Comparison of ENCODE assay signal across 8 mouse cellular contexts in genomic region chr11:68974059-68974450, GRCm38 (mm10). TPM values are rescaled to one million over a fixed set of nuclear protein-coding genes. Genes with fewer than 3 reads are reported as not detected.
DNase-seq lines count a peak whose midpoint lies in the region; ATAC-seq and TF ChIP-seq lines count a peak whose summit lies in the region.

No protein-coding gene starts in this region.

- H3K27me3 ChIP-seq in spleen, adult 2 months (ENCODE audit: control insufficient read depth, insufficient read depth, low read length): no peaks in the 10 kb centered on the region
- no peaks in the 10 kb centered on the region for H3K27me3 ChIP-seq in liver, embryonic 11.5 days (replicated peaks; ENCODE audit: control insufficient read depth, insufficient read depth, low read length)
- no peaks in the 10 kb centered on the region for H3K27me3 ChIP-seq in stomach, embryonic 16.5 days (ENCODE audit: control insufficient read depth, insufficient read depth, low read length)

- H3K4me2 ChIP-seq in liver, embryonic 11.5 days: peak overlapping the region; percentile 84
- peak overlapping the region; percentile 73 for H3K4me2 ChIP-seq in stomach, embryonic 16.5 days (ENCODE audit: low read depth, low read length)

- H3K27ac ChIP-seq in gastrocnemius, adult 2 months: peak overlapping the region; percentile 86
- no peak overlapping the region for H3K27ac ChIP-seq in spleen, adult 2 months (ENCODE audit: insufficient read depth, low read length)
- H3K27ac ChIP-seq in liver, embryonic 11.5 days (ENCODE audit: low read depth, low read length): no peak overlapping the region
- no peak overlapping the region for H3K27ac ChIP-seq in stomach, embryonic 16.5 days (ENCODE audit: low read length)

- peaks cover 4% of the 10 kb centered on the region; the same call in 1 of the 2 replicates for H3K4me1 ChIP-seq in spleen, adult 2 months (ENCODE audit: control insufficient read depth, insufficient read depth, insufficient read length)
- H3K4me1 ChIP-seq in liver, embryonic 11.5 days (replicated peaks; ENCODE audit: control insufficient read depth, insufficient read depth, low read length): peaks cover 11% of the 10 kb centered on the region
- peaks cover 12% of the 10 kb centered on the region; the same call in 1 of the 2 replicates for H3K4me1 ChIP-seq in stomach, embryonic 16.5 days (ENCODE audit: control insufficient read depth, insufficient read depth, low read length)

- no peak for DNase-seq in gastrocnemius, adult 2 months
- DNase-seq in gastrocnemius, postnatal 36 days: no peak
- no peak for DNase-seq in spleen, adult 2 months (ENCODE audit: low read depth in 1 of 2, low spot score in 2 of 2)
- no peak for DNase-seq in spleen, adult 12 weeks (ENCODE audit: low spot score)
- DNase-seq in liver, embryonic 11.5 days (ENCODE audit: low spot score): no peak
- no peak for DNase-seq in spleen, postnatal 14 days (ENCODE audit: low spot score in 2 of 2)
- DNase-seq in layer of hippocampus, adult 18-20 months (ENCODE audit: low spot score in 2 of 2): no peak

- no peaks in the 10 kb centered on the region for H3K36me3 ChIP-seq in spleen, adult 2 months (ENCODE audit: control insufficient read depth, insufficient read depth, low read length)
- H3K36me3 ChIP-seq in liver, embryonic 11.5 days (ENCODE audit: control insufficient read depth, insufficient read depth, low read length): no peaks in the 10 kb centered on the region
- no peaks in the 10 kb centered on the region for H3K36me3 ChIP-seq in stomach, embryonic 16.5 days (ENCODE audit: control insufficient read depth, insufficient read depth, low read length)

- TF ChIP-seq CTCF in gastrocnemius, adult 2 months (IDR thresholded peaks at IDR 0.05): no peak
- TF ChIP-seq CTCF in spleen, adult 2 months (IDR thresholded peaks at IDR 0.05; ENCODE audit: extremely low read depth, insufficient read depth, insufficient read length, insufficient replicate concordance): no peak

- TF ChIP-seq POLR2A in spleen, adult 2 months (IDR thresholded peaks at IDR 0.05; ENCODE audit: low read depth, low read length): no peak

- no peaks in the 10 kb centered on the region for H3K9me3 ChIP-seq in liver, embryonic 11.5 days (ENCODE audit: control insufficient read depth, low read length)
- no peaks in the 10 kb centered on the region for H3K9me3 ChIP-seq in stomach, embryonic 16.5 days (replicated peaks; ENCODE audit: control insufficient read depth, low read length)

- no peak for ATAC-seq in liver, embryonic 11.5 days (replicated peaks; ENCODE audit: low FRiP score)
- no peak for ATAC-seq in stomach, embryonic 16.5 days (ENCODE audit: insufficient read depth, low FRiP score)

- intact Hi-C loops in gastrocnemius, adult 2 months (cut with DNase I): no loop called here
- intact Hi-C loops in gastrocnemius, postnatal 36 days (cut with DNase I): no loop called here

- WGBS in spleen, adult 2 months: 67% methylated on average over 6 of the region's 6 CpGs
- WGBS in liver, embryonic 11.5 days: 35% methylated on average over 6 of the region's 6 CpGs
- WGBS in stomach, embryonic 16.5 days: 36% methylated on average over 6 of the region's 6 CpGs

- peak overlapping the region; percentile 48 for H3K9ac ChIP-seq in liver, embryonic 11.5 days (ENCODE audit: low read depth, low read length)
- H3K9ac ChIP-seq in stomach, embryonic 16.5 days (ENCODE audit: low read length): peak overlapping the region; percentile 49

- peak overlapping the region; percentile 81 for H3K4me3 ChIP-seq in gastrocnemius, adult 2 months
- peak overlapping the region; percentile 19; the same call in 1 of the 2 replicates for H3K4me3 ChIP-seq in spleen, adult 2 months (ENCODE audit: extremely low read depth, insufficient read depth, insufficient read length)
- H3K4me3 ChIP-seq in liver, embryonic 11.5 days (ENCODE audit: low read depth, low read length): peak overlapping the region; percentile 53
- H3K4me3 ChIP-seq in stomach, embryonic 16.5 days (replicated peaks; ENCODE audit: low read length): peak overlapping the region; percentile 54

RNA-seq across cellular contexts. Expression of gene Rangrf, which starts 0.9 kb away (rescaled TPM):
- total RNA-seq in gastrocnemius, adult 2 months (2021): 10 to 100 TPM; 55.4 to 71.1 TPM
- 10 to 100 TPM; 58.7 to 65.4 TPM for total RNA-seq in gastrocnemius, postnatal 36 days (2021)
- polyA plus RNA-seq in spleen, adult 2 months (2012; rRNA removed): 10.1 and 11.2 TPM in 2 replicates
- polyA plus RNA-seq in liver, embryonic 11.5 days (2014; fragmentation: Nextera tagmentation; extraction: Ambion mirVana): 94.4 and 97.5 TPM in 2 replicates
- 46.7 and 57.6 TPM in 2 replicates for polyA plus RNA-seq in stomach, embryonic 16.5 days (2015; fragmentation: Nextera tagmentation; extraction: Ambion mirVana)
- 10 to 100 TPM; 16.9 to 19.4 TPM for total RNA-seq in layer of hippocampus, adult 18-20 months (2021)

RNA-seq across cellular contexts. Expression of gene Slc25a35, which starts 6.1 kb away (rescaled TPM):
- 1 to 10 TPM; 2.9 to 5.0 TPM for total RNA-seq in gastrocnemius, adult 2 months (2021)
- 1 to 10 TPM; 3.4 to 3.5 TPM for total RNA-seq in gastrocnemius, postnatal 36 days (2021)
- 13.1 and 13.8 TPM in 2 replicates for polyA plus RNA-seq in spleen, adult 2 months (2012; rRNA removed)
- 1.4 and 1.7 TPM in 2 replicates for polyA plus RNA-seq in liver, embryonic 11.5 days (2014; fragmentation: Nextera tagmentation; extraction: Ambion mirVana)
- 5.2 and 6.3 TPM in 2 replicates for polyA plus RNA-seq in stomach, embryonic 16.5 days (2015; fragmentation: Nextera tagmentation; extraction: Ambion mirVana)
- 1 to 10 TPM; 4.2 to 5.3 TPM for total RNA-seq in layer of hippocampus, adult 18-20 months (2021)

RNA-seq across cellular contexts. Expression of gene Arhgef15, which starts 16.8 kb away (rescaled TPM):
- 1 to 10 TPM; 5.9 to 9.7 TPM for total RNA-seq in gastrocnemius, adult 2 months (2021)
- total RNA-seq in gastrocnemius, postnatal 36 days (2021): 1 to 10 TPM; 6.9 to 7.8 TPM
- polyA plus RNA-seq in spleen, adult 2 months (2012; rRNA removed): 11.0 and 19.2 TPM in 2 replicates
- polyA plus RNA-seq in liver, embryonic 11.5 days (2014; fragmentation: Nextera tagmentation; extraction: Ambion mirVana): 5.8 and 6.8 TPM in 2 replicates
- 9.6 and 10.3 TPM in 2 replicates for polyA plus RNA-seq in stomach, embryonic 16.5 days (2015; fragmentation: Nextera tagmentation; extraction: Ambion mirVana)
- total RNA-seq in layer of hippocampus, adult 18-20 months (2021): 1 to 10 TPM; 9.3 to 9.6 TPM

RNA-seq across cellular contexts. Expression of gene Pfas, which starts 34.2 kb away (rescaled TPM):
- 10 to 100 TPM in 1 of 2 experiments, 1 to 10 TPM in 1; 7.8 to 14.8 TPM for total RNA-seq in gastrocnemius, adult 2 months (2021)
- total RNA-seq in gastrocnemius, postnatal 36 days (2021): 1 to 10 TPM; 5.1 to 6.6 TPM
- 14.0 and 16.8 TPM in 2 replicates for polyA plus RNA-seq in spleen, adult 2 months (2012; rRNA removed)
- 60.2 and 64.9 TPM in 2 replicates for polyA plus RNA-seq in liver, embryonic 11.5 days (2014; fragmentation: Nextera tagmentation; extraction: Ambion mirVana)
- 24.1 and 25.2 TPM in 2 replicates for polyA plus RNA-seq in stomach, embryonic 16.5 days (2015; fragmentation: Nextera tagmentation; extraction: Ambion mirVana)
- 10 to 100 TPM; 22.1 to 23.4 TPM for total RNA-seq in layer of hippocampus, adult 18-20 months (2021)

RNA-seq across cellular contexts. Expression of gene Ctc1, which starts 41.7 kb away (rescaled TPM):
- total RNA-seq in gastrocnemius, adult 2 months (2021): 10 to 100 TPM in 1 of 2 experiments, 1 to 10 TPM in 1; 9.9 to 11.0 TPM
- 10 to 100 TPM in 1 of 2 experiments, 1 to 10 TPM in 1; 9.6 to 10.9 TPM for total RNA-seq in gastrocnemius, postnatal 36 days (2021)
- 27.2 and 30.4 TPM in 2 replicates for polyA plus RNA-seq in spleen, adult 2 months (2012; rRNA removed)
- 57.5 and 60.5 TPM in 2 replicates for polyA plus RNA-seq in liver, embryonic 11.5 days (2014; fragmentation: Nextera tagmentation; extraction: Ambion mirVana)
- 34.5 and 43.9 TPM in 2 replicates for polyA plus RNA-seq in stomach, embryonic 16.5 days (2015; fragmentation: Nextera tagmentation; extraction: Ambion mirVana)
- 10 to 100 TPM; 34.3 to 39.2 TPM for total RNA-seq in layer of hippocampus, adult 18-20 months (2021)

Comparison
In these comparisons a context has a peak if more than half of its experiments do, and no peak if none do; other contexts are left out.
1. H3K4me3 ChIP-seq: peak in every context shown above with its lines; median percentile 81 in gastrocnemius, adult 2 months; 54 in stomach, embryonic 16.5 days; 53 in liver, embryonic 11.5 days; 19 in spleen, adult 2 months.